Mouse (Mus musculus): ENCODE data around the gene 1700001K19Rik. TPM values are rescaled to one million over a fixed set of nuclear protein-coding genes. Genes with fewer than 3 reads are reported as not detected.
"Not testable (repeated sequence)": the region's sequence is repeated elsewhere in the genome, so short reads cannot be mapped to it uniquely, and the experiment has no call there.

Gene 1700001K19Rik
- polyA plus RNA-seq, 1 experiment from 2014 or later = not detected

GRCm38 (mm10) chr12:110693378-110693777 is 11.0 kb upstream of the 1700001K19Rik start:
- Histone ChIP-seq H3K36me3 (peaks cover 30% of the 10 kb centered on the region), H3K4me1 (peaks cover 16% of the 10 kb centered on the region)
- not testable (repeated sequence) for ATAC-seq (ENCODE audit: insufficient read depth, low FRiP score, low read depth); H3K27me3 ChIP-seq (replicated peaks); H3K4me2 ChIP-seq; H3K9ac ChIP-seq; H3K9me3 ChIP-seq; H3K27ac ChIP-seq; H3K4me3 ChIP-seq (replicated peaks)
- 55% methylated on average over 5 of the region's 5 CpGs for WGBS

GRCm38 (mm10) chr12:110689919-110690643 is 7.7 kb upstream of the 1700001K19Rik start:
- Histone ChIP-seq H3K9me3 (no peaks in the 10 kb centered on the region), H3K27me3 (replicated peaks) (no peaks in the 10 kb centered on the region), H3K4me2 (no peak overlapping the region), H3K36me3 (peaks cover 30% of the 10 kb centered on the region), H3K9ac (no peak overlapping the region), H3K4me3 (replicated peaks) (no peak overlapping the region), H3K27ac (no peak overlapping the region), H3K4me1 (peaks cover 15% of the 10 kb centered on the region; the same call in 1 of the 2 replicates)
- 88% methylated on average over 6 of the region's 6 CpGs for WGBS
- ATAC-seq (ENCODE audit: insufficient read depth, low FRiP score, low read depth) = no peak

DNA sequence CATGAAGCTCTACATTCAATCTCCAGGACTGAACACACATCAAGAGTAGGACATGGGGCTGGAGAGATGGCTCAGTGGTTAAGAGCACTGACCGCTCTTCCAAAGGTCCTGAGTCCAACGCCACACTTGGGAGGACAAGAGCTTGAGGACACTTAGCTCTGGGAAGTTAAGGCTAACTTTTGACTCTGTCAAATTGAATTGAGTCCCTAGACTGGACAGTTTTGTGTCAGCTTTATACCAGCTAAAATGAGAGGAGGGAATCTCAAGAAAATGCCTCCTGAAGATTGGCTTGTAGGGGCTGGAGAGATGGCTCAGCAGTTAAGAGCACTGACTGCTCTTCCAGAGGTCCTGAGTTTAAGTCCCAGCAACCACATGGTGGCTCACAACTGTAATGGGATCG is 6.5 kb upstream of the 1700001K19Rik start:
- H3K4me1 ChIP-seq; H3K4me2 ChIP-seq; H3K27me3 ChIP-seq (replicated peaks); H3K9ac ChIP-seq; ATAC-seq (ENCODE audit: insufficient read depth, low FRiP score, low read depth); H3K9me3 ChIP-seq; H3K4me3 ChIP-seq (replicated peaks): not testable (repeated sequence)
- WGBS = 94% methylated on average over 3 of the region's 3 CpGs
- H3K27ac ChIP-seq = peak overlapping the region; percentile 80; the same call in 1 of the 2 replicates
- peaks cover 25% of the 10 kb centered on the region for H3K36me3 ChIP-seq

DNA sequence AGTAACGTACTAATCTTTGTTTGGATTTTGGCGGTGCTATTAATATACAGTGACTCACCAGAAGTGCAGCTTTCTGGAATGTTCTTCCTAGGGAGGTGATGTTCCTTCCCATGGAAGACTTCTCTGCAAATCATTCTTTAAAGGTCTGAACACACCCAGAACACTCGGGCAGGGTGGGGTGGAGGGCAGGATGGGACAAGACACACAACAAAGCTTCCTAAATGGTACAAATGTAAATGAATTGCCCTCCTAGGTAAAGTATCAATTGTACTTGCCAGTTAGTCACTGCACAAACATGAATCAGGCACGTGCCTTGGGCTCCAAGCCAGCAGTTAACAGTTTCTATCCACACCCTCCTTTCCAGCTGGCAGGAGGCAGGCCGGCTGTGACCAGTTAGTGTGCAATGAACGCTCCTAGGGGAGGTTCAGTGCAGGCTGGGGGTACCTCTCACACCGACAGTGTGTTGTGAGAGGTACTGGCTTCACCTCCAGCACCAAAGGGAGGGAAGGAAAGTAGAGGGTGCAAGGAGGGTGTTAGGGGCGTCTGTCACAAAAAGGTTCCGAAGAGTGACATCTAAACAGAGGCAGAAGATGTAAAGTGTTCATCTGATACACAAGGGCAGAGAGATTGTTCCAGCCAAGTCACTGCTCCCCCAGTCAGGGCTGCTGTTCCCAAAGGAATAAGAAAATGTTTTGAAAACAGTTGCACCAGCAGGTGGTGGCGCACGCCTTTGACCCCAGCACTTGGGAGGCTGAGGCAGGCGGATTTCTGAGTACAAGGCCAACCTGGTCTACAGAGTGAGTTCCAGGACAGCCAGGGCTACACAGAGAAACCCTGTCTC is 5.7 kb upstream of the 1700001K19Rik start:
- H3K36me3 ChIP-seq = peaks cover 25% of the 10 kb centered on the region
- H3K4me1 ChIP-seq = peaks cover 7% of the 10 kb centered on the region; the same call in 1 of the 2 replicates
- no peak overlapping the region for H3K4me2 ChIP-seq
- no peaks in the 10 kb centered on the region for H3K27me3 ChIP-seq (replicated peaks)
- peak; percentile 88 for ATAC-seq (ENCODE audit: insufficient read depth, low FRiP score, low read depth)
- peak overlapping the region; percentile 80 for H3K27ac ChIP-seq
- 51% methylated on average over 12 of the region's 12 CpGs for WGBS
- H3K9me3 ChIP-seq = no peaks in the 10 kb centered on the region
- no peak overlapping the region for H3K4me3 ChIP-seq (replicated peaks)
- H3K9ac ChIP-seq = no peak overlapping the region

DNA sequence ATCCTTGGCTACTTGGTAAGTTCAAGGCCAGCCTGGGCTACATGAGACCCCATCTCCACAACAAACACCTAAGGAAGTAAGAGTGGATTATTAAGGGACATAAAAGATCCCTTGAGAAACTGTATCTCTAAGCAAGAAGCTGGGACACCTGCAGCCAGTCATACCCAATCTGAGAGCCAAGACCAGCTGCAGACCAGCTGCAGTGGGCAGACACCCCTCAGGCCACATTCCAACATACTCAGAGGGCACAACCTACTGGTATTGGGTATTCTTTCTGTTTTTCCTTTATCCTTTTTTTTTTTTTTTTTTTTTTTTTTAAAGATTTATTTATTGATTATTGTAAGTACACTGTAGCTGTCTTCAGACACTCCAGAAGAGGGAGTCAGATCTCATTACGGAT is 1.2 kb upstream of the 1700001K19Rik start:
- Histone ChIP-seq H3K27me3 (replicated peaks) (no peaks in the 10 kb centered on the region), H3K36me3 (no peaks in the 10 kb centered on the region), H3K9me3 (no peaks in the 10 kb centered on the region), H3K27ac (no peak overlapping the region), H3K4me3 (replicated peaks) (no peak overlapping the region), H3K4me1 (peaks cover 5% of the 10 kb centered on the region; the same call in 1 of the 2 replicates), H3K4me2 (no peak overlapping the region), H3K9ac (no peak overlapping the region)
- WGBS = no CpG with 5 or more reads among the region's 1 CpGs
- no peak for ATAC-seq (ENCODE audit: insufficient read depth, low FRiP score, low read depth)

GRCm38 (mm10) chr12:110681878-110682277 is 541 bp downstream of the 1700001K19Rik start:
- no peak for ATAC-seq (ENCODE audit: insufficient read depth, low FRiP score, low read depth)
- no peaks in the 10 kb centered on the region for H3K27me3 ChIP-seq (replicated peaks)
- WGBS = 49% methylated on average over 3 of the region's 3 CpGs

GRCm38 (mm10) chr12:110681191-110681590 is 1.2 kb downstream of the 1700001K19Rik start:
- H3K4me1 ChIP-seq = no peaks in the 10 kb centered on the region
- H3K9ac ChIP-seq = no peak overlapping the region
- no peaks in the 10 kb centered on the region for H3K36me3 ChIP-seq
- H3K27ac ChIP-seq = 0 out of 2 replicates have a peak overlapping the region, but pooled peaks have one; percentile 18
- WGBS = 27% methylated on average over 7 of the region's 7 CpGs
- H3K4me3 ChIP-seq (replicated peaks) = no peak overlapping the region
- H3K27me3 ChIP-seq (replicated peaks) = no peaks in the 10 kb centered on the region
- no peak overlapping the region for H3K4me2 ChIP-seq
- ATAC-seq (ENCODE audit: insufficient read depth, low FRiP score, low read depth) = peak; percentile 57; the same call in 1 of the 2 replicates
- no peaks in the 10 kb centered on the region for H3K9me3 ChIP-seq

More at GRCm38 (mm10) chr12:110681878-110682277, 541 bp downstream of the 1700001K19Rik start:
- H3K4me3 ChIP-seq (replicated peaks) = no peak overlapping the region
- no peak overlapping the region for H3K9ac ChIP-seq
- no peaks in the 10 kb centered on the region for H3K4me1 ChIP-seq
- no peak overlapping the region for H3K27ac ChIP-seq
- H3K9me3 ChIP-seq = no peaks in the 10 kb centered on the region
- no peaks in the 10 kb centered on the region for H3K36me3 ChIP-seq
- H3K4me2 ChIP-seq = no peak overlapping the region

DNA sequence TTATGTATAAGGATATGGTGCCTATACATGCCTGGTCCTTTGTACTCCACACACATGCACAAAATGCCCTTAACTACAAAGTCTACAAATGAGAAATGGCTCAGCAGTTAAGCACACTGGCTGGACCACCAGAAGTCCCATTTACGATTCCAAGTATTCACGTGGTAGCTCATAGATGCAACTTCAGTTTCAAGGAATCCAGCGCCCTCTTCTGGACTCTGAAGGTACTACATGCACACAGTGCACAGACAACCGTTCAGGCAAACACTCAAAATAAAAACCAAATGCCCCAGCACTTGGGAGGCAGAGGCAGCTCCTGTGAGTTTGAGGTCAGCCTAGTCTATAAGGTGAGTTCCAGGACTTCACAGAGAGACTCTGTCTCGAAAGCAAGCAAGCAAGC is 8.2 kb downstream of the 1700001K19Rik start:
- Histone ChIP-seq H3K4me1 (no peaks in the 10 kb centered on the region), H3K9me3 (no peaks in the 10 kb centered on the region), H3K4me2 (no peak overlapping the region), H3K27me3 (replicated peaks) (no peaks in the 10 kb centered on the region), H3K36me3 (no peaks in the 10 kb centered on the region), H3K27ac (no peak overlapping the region), H3K4me3 (replicated peaks) (no peak overlapping the region), H3K9ac (no peak overlapping the region)
- 51% methylated on average over 5 of the region's 5 CpGs for WGBS
- ATAC-seq (ENCODE audit: insufficient read depth, low FRiP score, low read depth) = no peak

DNA sequence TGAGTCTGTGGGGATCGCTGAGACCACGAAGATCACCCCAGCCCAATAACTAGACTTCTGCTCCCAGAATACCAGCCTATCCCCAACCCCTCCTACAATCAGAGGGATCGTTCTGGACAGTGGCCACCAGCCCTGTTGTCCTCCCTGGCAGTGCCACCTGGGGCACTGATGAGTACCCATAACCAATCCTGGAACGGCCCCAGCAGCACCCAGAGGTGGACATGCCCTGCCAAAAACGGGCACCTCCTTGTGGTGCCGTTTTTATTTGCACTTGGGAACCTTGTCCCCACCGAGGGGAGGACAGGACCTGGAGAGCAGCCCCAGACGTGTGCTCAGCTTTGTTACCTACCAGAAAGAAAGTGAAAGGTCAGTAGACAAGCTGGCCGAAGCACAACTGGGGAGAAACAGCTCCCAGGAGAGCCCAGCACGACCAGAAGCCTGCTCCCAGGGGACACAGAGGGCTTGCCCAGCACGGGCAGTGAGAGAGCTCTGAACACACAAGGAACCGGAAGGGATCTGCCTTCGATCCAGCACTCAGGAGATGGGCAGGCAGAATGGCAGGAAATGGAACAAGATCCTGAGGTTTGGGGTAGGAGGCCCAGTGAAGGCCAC is 14.8 kb downstream of the 1700001K19Rik start:
- no peak overlapping the region for H3K4me2 ChIP-seq
- peaks cover 60% of the 10 kb centered on the region for H3K36me3 ChIP-seq
- no peak; the same call in 1 of the 2 replicates for ATAC-seq (ENCODE audit: insufficient read depth, low FRiP score, low read depth)
- WGBS = 87% methylated on average over 13 of the region's 13 CpGs
- no peaks in the 10 kb centered on the region for H3K9me3 ChIP-seq
- no peaks in the 10 kb centered on the region for H3K4me1 ChIP-seq
- H3K4me3 ChIP-seq (replicated peaks) = no peak overlapping the region
- no peak overlapping the region for H3K27ac ChIP-seq
- no peak overlapping the region for H3K9ac ChIP-seq
- H3K27me3 ChIP-seq (replicated peaks) = no peaks in the 10 kb centered on the region

DNA sequence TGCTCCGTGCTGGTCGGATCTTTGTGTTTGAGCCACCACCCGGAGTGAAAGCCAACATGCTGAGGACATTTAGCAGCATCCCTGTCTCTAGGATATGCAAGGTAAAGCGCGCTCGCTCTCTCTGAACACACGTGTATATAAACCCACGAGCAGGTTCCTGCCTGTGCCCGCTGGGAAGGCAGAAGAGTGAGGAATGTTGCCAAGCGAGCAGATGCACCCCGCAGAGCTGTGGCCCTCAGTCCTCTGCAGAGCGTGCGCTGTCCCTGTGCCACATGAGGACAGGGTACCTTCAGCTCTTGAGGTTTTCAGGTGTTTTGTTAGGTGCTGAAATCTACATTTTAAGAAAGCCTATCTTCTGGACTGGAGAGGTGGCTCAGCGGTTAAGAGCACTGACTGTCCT is 20.7 kb downstream of the 1700001K19Rik start:
- Histone ChIP-seq H3K4me1 (no peaks in the 10 kb centered on the region), H3K9me3 (no peaks in the 10 kb centered on the region), H3K9ac (no peak overlapping the region), H3K27ac (no peak overlapping the region), H3K36me3 (peaks cover 86% of the 10 kb centered on the region), H3K27me3 (replicated peaks) (no peaks in the 10 kb centered on the region), H3K4me2 (no peak overlapping the region), H3K4me3 (replicated peaks) (no peak overlapping the region)
- ATAC-seq (ENCODE audit: insufficient read depth, low FRiP score, low read depth) = no peak
- 94% methylated on average over 14 of the region's 14 CpGs for WGBS

- Histone ChIP-seq H3K27ac (no peak overlapping the region), H3K4me1 (no peaks in the 10 kb centered on the region), H3K36me3 (peaks cover 91% of the 10 kb centered on the region), H3K9ac (no peak overlapping the region), H3K4me2 (no peak overlapping the region), H3K27me3 (replicated peaks) (no peaks in the 10 kb centered on the region), H3K9me3 (no peaks in the 10 kb centered on the region), H3K4me3 (replicated peaks) (no peak overlapping the region)
- ATAC-seq (ENCODE audit: insufficient read depth, low FRiP score, low read depth) = no peak
- 96% methylated on average over 17 of the region's 17 CpGs for WGBS
These were observed 31.0 kb downstream of the 1700001K19Rik start for GRCm38 (mm10) chr12:110651464-110651863.

- no peak overlapping the region for H3K27ac ChIP-seq
- no peak overlapping the region for H3K4me2 ChIP-seq
- ATAC-seq (ENCODE audit: insufficient read depth, low FRiP score, low read depth) = no peak
- H3K36me3 ChIP-seq = peaks cover 85% of the 10 kb centered on the region
- no peaks in the 10 kb centered on the region for H3K4me1 ChIP-seq
- H3K9me3 ChIP-seq = no peaks in the 10 kb centered on the region
- no peak overlapping the region for H3K4me3 ChIP-seq (replicated peaks)
- H3K27me3 ChIP-seq (replicated peaks) = no peaks in the 10 kb centered on the region
- WGBS = 66% methylated on average over 8 of the region's 8 CpGs
- no peak overlapping the region for H3K9ac ChIP-seq
These were observed 32.2 kb downstream of the 1700001K19Rik start for GRCm38 (mm10) chr12:110650241-110650641.

All from stomach, embryonic 15.5 days (tissue).